Mouse (Mus musculus) bone marrow, adult 2 months (tissue): ENCODE data around the gene Gm11568. TPM values are rescaled to one million over a fixed set of nuclear protein-coding genes. Genes with fewer than 3 reads are reported as not detected.
"Not testable (repeated sequence)": the region's sequence is repeated elsewhere in the genome, so short reads cannot be mapped to it uniquely, and the experiment has no call there.

ENCODE experiments used
- H3K27ac ChIP-seq: fragments of 200-500 bp; 2 replicates; pipeline ENCODE4 v1.5.1; 2012; ENCODE audit warnings: low read depth, mild to moderate bottlenecking, control low read depth, inconsistent platforms, low read length; ENCODE audit not compliant: control insufficient read depth, poor library complexity, insufficient read depth
- H3K4me1 ChIP-seq: fragments of 200-500 bp; 2 replicates; pipeline ENCODE4 v1.6.1; 2011; ENCODE audit warnings: low read length; ENCODE audit not compliant: control insufficient read depth, insufficient read depth
- H3K4me3 ChIP-seq: fragments of 200-500 bp; replicated peaks from 2 replicates; pipeline ENCODE3; 2011; ENCODE audit warnings: mild to moderate bottlenecking, low read depth, low read length, control low read depth; ENCODE audit not compliant: control insufficient read depth
- CTCF ChIP-seq: fragments of 200-500 bp; IDR thresholded peaks from 2 replicates; pipeline ENCODE4 v1.5.1; 2011; ENCODE audit warnings: low read length, control low read depth; ENCODE audit not compliant: control insufficient read depth, insufficient read depth
- POLR2A ChIP-seq: fragments of 200-500 bp; IDR thresholded peaks from 2 replicates; pipeline ENCODE4 v1.6.1; 2011; ENCODE audit warnings: low read depth, mild to moderate bottlenecking, control low read depth, low read length, borderline replicate concordance; ENCODE audit not compliant: control insufficient read depth
- WGBS: fragments of 180-500 bp; shearing (Covaris S2); methylation state at CpG from one replicate; pipeline ENCODE4 v1.1.7; 2018; 5-methylcytosine and 5-hydroxymethylcytosine counted together
- polyA plus RNA-seq: library from polyadenylated mRNA; stranded (reverse); fragments of >200 nt; gene quantifications from 2 replicates; pipeline ENCODE4 v1.2.4, GENCODE M21; 2011; ENCODE audit warnings: low replicate concordance; ENCODE audit not compliant: missing spikeins, insufficient read depth, insufficient read length

The Gm11568 gene
- not detected in 2 replicates for polyA plus RNA-seq

- Histone ChIP-seq H3K27ac (no peak within 1 kb of the TSS), H3K4me1 (no peaks in the 10 kb centered on the region), H3K4me3 (no peak within 1 kb of the TSS)
- TF ChIP-seq CTCF, result no peak
- no peak for TF ChIP-seq POLR2A
- WGBS, result 72% methylated on average over 2 of the region's 2 CpGs
Observed at GRCm38 (mm10) chr11:99857617-99858016, at the start of gene Gm11568. Gene Gm11568, plus strand, starts transcription at chr11:99857917.

GRCm38 (mm10) chr11:99809792-99810191, 47.9 kb upstream of the Gm11568 start, which contains the start of gene Krtap4-13:
Gene Krtap4-13, minus strand, starts transcription at chr11:99809892.
- not testable (repeated sequence) for H3K27ac ChIP-seq, H3K4me1 ChIP-seq, H3K4me3 ChIP-seq

GRCm38 (mm10) chr11:99815566-99815965, 42.2 kb upstream of the Gm11568 start, which contains the start of gene Gm11564:
Gene Gm11564, minus strand, starts transcription at chr11:99815666.
- 66% methylated on average over 2 of the region's 2 CpGs for WGBS
- H3K4me1 ChIP-seq, H3K27ac ChIP-seq: not testable (repeated sequence)

GRCm38 (mm10) chr11:99837966-99838365, 19.8 kb upstream of the Gm11568 start, which contains the start of gene 2300003K06Rik:
Gene 2300003K06Rik, minus strand, starts transcription at chr11:99838066.
- WGBS, result 69% methylated on average over 1 of the region's 1 CpGs
- Histone ChIP-seq H3K4me3 (no peak within 1 kb of the TSS), H3K27ac (no peak within 1 kb of the TSS), H3K4me1 (no peaks in the 10 kb centered on the region)
- TF ChIP-seq POLR2A (no peak), CTCF (no peak)

More at GRCm38 (mm10) chr11:99815566-99815965, 42.2 kb upstream of the Gm11568 start, which contains the start of gene Gm11564:
- not testable (repeated sequence) for H3K4me3 ChIP-seq

GRCm38 (mm10) chr11:99842185-99842584, 15.5 kb upstream of the Gm11568 start:
- no peak overlapping the region for H3K4me3 ChIP-seq
- WGBS, result 61% methylated on average over 1 of the region's 1 CpGs
- TF ChIP-seq POLR2A, result no peak
- TF ChIP-seq CTCF, result no peak
- H3K4me1 ChIP-seq, result no peaks in the 10 kb centered on the region
- H3K27ac ChIP-seq, result no peak overlapping the region

GRCm38 (mm10) chr11:99846746-99847145, 11.0 kb upstream of the Gm11568 start:
- Histone ChIP-seq H3K27ac (no peak overlapping the region), H3K4me3 (no peak overlapping the region), H3K4me1 (no peaks in the 10 kb centered on the region)
- TF ChIP-seq POLR2A (no peak), CTCF (no peak)
- WGBS, result 83% methylated on average over 2 of the region's 2 CpGs

GRCm38 (mm10) chr11:99851508-99851907, 6.2 kb upstream of the Gm11568 start, which contains the start of gene Krtap4-16:
Gene Krtap4-16, minus strand, starts transcription at chr11:99851608.
- Histone ChIP-seq H3K27ac (no peak within 1 kb of the TSS), H3K4me1 (no peaks in the 10 kb centered on the region), H3K4me3 (no peak within 1 kb of the TSS)
- TF ChIP-seq CTCF (no peak), POLR2A (no peak)

GRCm38 (mm10) chr11:99854121-99854520, 3.6 kb upstream of the Gm11568 start:
- WGBS, result 54% methylated on average over 3 of the region's 3 CpGs
- H3K4me1 ChIP-seq, result no peaks in the 10 kb centered on the region
- TF ChIP-seq POLR2A (no peak), CTCF (no peak)
- no peak overlapping the region for H3K4me3 ChIP-seq
- H3K27ac ChIP-seq, result no peak overlapping the region

- TF ChIP-seq CTCF (no peak), POLR2A (no peak)
- Histone ChIP-seq H3K4me1 (no peaks in the 10 kb centered on the region), H3K27ac (no peak overlapping the region), H3K4me3 (no peak overlapping the region)
- 77% methylated on average over 2 of the region's 2 CpGs for WGBS
Observed at GRCm38 (mm10) chr11:99858761-99859160, 1.0 kb downstream of the Gm11568 start.

- not testable (repeated sequence) for H3K4me1 ChIP-seq, H3K27ac ChIP-seq, H3K4me3 ChIP-seq
- WGBS, result 51% methylated on average over 1 of the region's 1 CpGs
Observed at GRCm38 (mm10) chr11:99864176-99864575, 6.5 kb downstream of the Gm11568 start, which contains the start of gene Gm11559. Gene Gm11559, plus strand, starts transcription at chr11:99864476.

GRCm38 (mm10) chr11:99873089-99873488, 15.4 kb downstream of the Gm11568 start, which contains the start of gene Krtap9-1:
Gene Krtap9-1, plus strand, starts transcription at chr11:99873389.
- H3K4me1 ChIP-seq, H3K27ac ChIP-seq, H3K4me3 ChIP-seq: not testable (repeated sequence)
- WGBS, result 55% methylated on average over 1 of the region's 1 CpGs

GRCm38 (mm10) chr11:99878887-99879286, 21.2 kb downstream of the Gm11568 start, which contains the start of gene Gm11567:
Gene Gm11567, plus strand, starts transcription at chr11:99879187.
- not testable (repeated sequence) for H3K4me3 ChIP-seq, H3K27ac ChIP-seq, H3K4me1 ChIP-seq
- WGBS, result 11% methylated on average over 1 of the region's 1 CpGs
